Mouse (Mus musculus): ENCODE data around the gene Shroom2.
"Not testable (repeated sequence)": the region's sequence is repeated elsewhere in the genome, so short reads cannot be mapped to it uniquely, and the experiment has no call there.

Shroom2 gene

DNA sequence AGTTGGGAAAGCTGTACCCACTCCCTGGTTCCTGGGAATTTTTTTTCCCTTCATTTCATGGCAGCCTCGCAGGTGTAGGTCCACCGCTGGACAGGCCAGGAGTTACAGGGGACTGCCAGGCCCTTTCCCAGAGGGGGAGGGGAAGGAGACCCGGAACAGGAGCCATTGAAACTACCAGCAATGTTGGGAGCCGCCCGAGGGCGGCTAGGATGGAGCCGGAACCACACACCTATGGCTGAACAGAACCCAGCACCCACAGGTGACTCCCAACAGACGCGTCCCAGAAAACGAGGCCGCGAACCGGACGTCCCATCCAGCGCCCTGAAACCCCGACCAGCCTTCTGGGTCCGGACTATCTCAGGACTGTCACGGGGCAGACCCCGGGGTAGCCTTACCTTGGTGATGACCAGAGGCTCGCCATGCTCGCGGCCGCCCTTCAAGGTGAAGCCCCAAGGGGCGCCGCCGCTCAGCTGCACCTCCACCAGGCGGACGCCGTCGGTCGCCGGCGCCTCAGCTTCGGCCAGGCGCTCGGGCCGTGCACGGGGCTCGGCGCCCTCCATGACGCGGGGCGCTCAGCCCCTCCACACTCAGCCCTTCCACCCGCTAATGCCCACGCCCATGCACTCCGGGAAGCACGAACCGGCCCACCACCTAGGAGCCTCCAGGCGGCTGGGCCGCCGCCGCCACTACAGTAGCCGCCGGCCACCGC, at the start of gene Shroom2:
Shroom2 (minus strand) TSS at position 575 of the 709 bp plus-strand sequence.
- DNase-seq (ENCODE audit: low read depth, low spot score), result no peak

- no peak for DNase-seq (ENCODE audit: low read depth, low spot score)
These were observed 49.7 kb upstream of the Shroom2 start for GRCm38 (mm10) chrX:152818996-152819395.

DNA sequence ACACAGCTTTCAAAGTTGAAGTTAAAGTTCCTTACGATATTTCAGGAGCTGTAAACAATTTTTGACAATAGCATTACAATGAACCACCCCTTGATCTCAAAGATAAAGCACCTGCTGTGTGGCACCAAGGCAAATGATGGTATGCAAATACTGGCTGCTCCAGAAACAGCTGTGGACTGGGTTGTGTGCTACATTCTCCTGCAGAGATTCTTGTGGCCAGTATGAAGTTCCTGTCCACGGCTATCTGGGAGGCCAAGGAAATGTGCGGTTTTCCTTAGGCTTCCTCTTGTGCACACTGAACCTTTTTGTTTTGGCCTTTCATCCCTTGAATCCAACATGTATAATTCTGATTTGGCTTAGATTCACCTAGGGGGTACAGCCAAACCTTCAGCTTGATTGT, 44.1 kb upstream of the Shroom2 start:
- DNase-seq (ENCODE audit: low read depth, low spot score), result no peak

DNA sequence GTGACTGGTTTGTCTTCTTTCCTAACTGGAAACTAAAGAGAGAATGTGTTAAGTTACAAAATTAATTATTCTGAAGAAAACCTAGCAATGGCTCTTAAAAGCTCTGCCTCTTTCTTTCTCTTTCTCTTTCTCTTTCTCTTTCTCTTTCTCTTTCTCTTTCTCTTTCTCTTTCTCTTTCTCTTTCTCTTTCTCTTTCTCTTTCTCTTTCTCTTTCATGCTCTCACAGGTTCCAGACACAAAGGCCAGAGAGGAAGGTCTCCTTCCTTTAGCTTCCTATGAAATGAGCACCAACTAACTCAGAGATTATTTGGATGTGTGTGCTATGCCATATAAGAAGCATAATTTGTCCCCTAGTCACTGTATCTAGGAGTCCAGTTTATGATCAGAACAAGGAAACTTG, 36.1 kb upstream of the Shroom2 start:
- DNase-seq (ENCODE audit: low read depth, low spot score), result no peak

- no peak for DNase-seq (ENCODE audit: low read depth, low spot score)
These were observed 19.3 kb upstream of the Shroom2 start for GRCm38 (mm10) chrX:152788611-152789010.

DNA sequence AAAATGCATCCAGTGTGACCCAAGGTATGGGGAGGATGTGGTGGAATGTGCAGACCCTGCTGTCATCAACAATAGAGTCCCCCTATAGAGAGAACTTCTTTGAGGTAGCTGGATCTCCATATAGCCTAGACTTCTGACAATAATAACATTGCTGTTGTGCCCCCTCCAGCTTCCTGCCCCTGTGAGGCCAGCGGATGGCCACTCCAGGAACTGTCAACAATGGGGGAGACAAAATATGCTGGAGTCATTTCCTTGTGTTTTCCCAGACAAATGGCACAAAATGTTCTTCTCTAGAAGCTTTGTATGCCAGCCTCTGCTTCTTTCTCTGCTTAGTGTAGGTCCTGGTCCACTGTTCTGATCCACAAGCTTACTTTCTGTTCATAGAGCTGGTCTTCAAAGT, 18.9 kb upstream of the Shroom2 start:
- no peak for DNase-seq (ENCODE audit: low read depth, low spot score)

DNA sequence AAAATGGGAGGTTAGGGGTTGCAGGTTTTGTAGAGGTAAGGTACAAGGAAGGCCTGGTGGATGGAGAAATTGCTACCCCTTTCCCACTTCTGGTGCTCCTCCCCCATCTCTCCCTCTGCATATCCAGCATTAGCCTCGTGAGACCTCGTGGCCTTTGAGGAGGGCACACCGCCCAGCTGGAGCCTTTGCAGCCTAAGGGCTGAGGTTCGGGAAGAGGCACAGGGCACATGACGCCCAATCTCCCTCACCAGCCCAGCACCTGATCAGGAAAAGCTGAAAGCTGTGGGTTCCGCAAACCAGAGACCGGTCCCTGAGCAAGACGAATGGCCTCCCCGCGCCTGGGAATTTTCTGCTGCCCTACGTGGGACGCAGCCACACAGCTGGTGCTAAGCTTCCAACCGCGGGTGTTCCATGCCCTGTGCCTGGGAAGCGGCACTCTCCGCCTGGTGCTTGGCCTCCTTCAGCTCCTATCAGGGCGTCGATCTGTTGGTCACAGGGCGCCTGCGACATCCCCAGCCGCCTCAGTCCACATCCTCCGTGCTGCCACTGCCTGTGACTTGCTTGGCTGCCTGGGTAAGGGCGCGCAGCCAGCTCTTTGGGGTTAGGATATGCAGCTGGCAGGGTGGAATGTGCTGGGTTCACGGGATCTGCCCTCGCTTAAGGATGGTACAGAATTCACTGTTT, 12.6 kb upstream of the Shroom2 start, which contains the start of gene Gpr143:
Gpr143 (plus strand) TSS at position 202 of the 684 bp plus-strand sequence.
- DNase-seq (ENCODE audit: low read depth, low spot score), result no peak

DNA sequence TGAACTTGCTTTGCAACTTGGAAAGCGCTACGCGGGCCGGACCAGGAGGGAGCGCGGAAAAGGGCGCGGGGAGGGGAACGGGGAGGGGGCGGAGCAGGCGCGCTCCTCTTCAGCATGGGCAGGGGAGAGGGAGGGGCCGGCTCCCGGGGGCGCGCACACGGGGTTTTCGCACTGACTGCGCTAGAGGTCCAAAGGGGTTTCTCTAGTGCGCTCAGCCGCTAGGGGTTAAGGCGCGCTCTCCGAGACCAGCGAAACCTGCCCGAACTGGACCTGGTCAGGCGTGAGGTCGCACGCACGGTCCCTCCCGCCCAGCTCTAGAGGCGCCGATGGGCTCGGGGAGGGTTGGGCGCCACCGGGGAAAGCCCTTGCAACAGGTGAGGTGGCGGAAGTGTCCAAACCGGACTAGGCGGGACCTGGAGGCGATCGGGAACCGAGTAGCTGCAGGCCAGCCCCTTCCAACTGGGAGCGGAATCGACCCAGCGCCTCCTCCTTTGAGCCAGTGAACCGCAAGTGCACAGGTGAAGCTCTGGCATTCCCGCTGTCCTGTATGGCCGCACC, 414 bp upstream of the Shroom2 start:
- no peak for DNase-seq (ENCODE audit: low read depth, low spot score)

DNA sequence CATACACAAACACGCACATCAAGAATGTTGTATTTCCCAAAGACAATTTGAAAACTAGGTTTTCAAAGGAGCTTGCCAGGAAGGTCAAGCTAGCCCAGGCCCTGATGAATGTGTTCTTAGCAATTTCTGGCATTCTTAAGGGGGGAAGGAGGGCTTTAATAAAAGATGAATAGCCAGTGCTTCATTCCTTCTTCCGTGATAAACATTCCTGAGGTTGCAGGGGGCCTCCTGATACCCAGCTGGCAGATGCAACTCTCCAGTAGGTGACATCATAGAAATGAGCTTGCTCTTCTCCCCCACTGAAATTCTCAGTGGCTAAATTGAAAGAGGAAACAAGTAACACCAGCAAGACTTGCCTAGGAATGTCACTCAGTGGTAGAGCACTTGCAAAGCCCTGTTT, 5.1 kb downstream of the Shroom2 start:
- DNase-seq (ENCODE audit: low read depth, low spot score), result no peak

- no peak for DNase-seq (ENCODE audit: low read depth, low spot score)
These were observed 6.4 kb downstream of the Shroom2 start for GRCm38 (mm10) chrX:152762855-152763254.

- DNase-seq (ENCODE audit: low read depth, low spot score), result no peak
These were observed 6.8 kb downstream of the Shroom2 start for GRCm38 (mm10) chrX:152762437-152762836.

- no peak for DNase-seq (ENCODE audit: low read depth, low spot score)
These were observed 13.0 kb downstream of the Shroom2 start for GRCm38 (mm10) chrX:152756293-152756692.

DNA sequence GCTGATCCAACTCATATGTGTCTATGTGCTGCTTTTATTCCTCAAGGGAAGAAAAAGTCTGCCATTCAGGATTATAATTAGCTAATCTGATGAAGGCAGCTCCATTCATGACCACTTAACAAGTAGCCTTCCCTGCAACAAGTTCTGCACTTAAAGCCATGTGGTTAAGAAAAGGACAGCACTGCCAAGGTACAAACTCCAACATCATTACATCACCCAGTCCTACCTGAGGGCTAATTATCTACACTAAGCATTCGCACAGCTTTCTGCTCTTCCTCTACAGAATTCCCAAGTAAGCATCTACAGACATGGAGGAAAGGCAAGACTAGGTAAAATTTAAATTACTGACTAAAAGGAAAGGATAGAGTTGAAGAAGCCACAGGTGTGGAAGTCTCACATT, 13.4 kb downstream of the Shroom2 start:
- DNase-seq (ENCODE audit: low read depth, low spot score), result no peak

- no peak for DNase-seq (ENCODE audit: low read depth, low spot score)
These were observed 23.3 kb downstream of the Shroom2 start for GRCm38 (mm10) chrX:152745925-152746324.

GRCm38 (mm10) chrX:152743642-152744041, 25.6 kb downstream of the Shroom2 start:
- no peak for DNase-seq (ENCODE audit: low read depth, low spot score)

- DNase-seq (ENCODE audit: low read depth, low spot score), result no peak
These were observed 30.4 kb downstream of the Shroom2 start for GRCm38 (mm10) chrX:152738759-152739368.

GRCm38 (mm10) chrX:152738191-152738590, 31.1 kb downstream of the Shroom2 start:
- no peak for DNase-seq (ENCODE audit: low read depth, low spot score)

DNA sequence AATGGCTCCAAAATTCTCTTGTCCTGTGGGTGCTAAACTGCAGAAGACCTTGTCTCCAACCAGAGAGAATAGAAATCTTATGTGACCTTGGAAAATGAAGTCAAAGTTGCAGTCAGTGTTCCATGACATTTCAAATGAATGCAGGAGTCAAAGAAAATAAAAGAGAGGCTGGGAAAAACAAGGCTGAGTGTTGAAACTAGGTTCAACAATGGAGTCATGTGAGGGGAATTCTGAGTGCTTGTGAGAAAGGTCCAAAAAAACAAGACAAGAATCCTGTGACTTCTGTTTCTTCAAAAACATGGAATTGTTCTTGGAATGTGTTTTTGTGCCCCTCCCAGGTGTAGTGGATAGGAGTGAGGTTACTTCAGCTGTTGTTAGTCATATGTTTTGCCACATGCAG, 34.0 kb downstream of the Shroom2 start:
- no peak for DNase-seq (ENCODE audit: low read depth, low spot score)

DNA sequence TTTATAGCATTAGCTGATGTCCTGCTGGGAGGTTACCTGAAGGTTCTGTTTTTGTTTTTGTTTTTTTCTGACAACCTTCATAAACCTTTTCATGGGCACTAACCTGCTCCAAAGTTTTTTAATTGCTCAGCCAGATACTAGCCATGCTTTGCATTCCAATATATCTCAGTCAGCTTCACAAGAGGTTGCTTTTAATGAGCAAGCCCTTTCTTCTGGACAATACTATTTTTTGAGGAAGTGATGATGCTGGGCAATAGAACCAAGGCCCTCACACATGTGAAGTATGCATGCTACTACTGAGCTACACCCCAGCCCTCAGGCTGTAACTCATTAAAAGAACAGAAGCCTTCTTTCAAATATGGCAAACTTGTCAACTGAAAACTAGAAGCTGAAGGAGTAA, 52.6 kb downstream of the Shroom2 start:
- no peak for DNase-seq (ENCODE audit: low read depth, low spot score)

DNA sequence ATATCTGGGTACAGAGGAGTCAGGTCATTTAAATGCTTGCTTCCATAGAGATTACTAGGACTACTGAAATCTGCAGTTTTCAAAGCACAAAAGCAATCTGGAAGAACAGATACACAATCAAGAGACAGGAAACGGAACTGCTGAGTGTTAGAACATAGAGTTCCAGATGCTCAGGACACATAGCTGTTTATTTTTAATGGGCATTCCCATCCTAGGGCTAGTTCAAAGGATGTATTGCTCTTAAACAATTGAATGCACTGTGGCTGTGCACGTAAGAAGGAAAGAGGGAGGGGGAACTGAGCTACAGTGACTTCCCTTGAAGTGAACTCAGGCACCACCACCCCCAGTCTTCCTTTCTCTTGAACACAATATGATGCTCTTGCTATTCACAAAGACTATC, 58.5 kb downstream of the Shroom2 start:
- not testable (repeated sequence) for DNase-seq (ENCODE audit: low read depth, low spot score)

GRCm38 (mm10) chrX:152708359-152708758, 60.9 kb downstream of the Shroom2 start:
- no peak for DNase-seq (ENCODE audit: low read depth, low spot score)

- no peak for DNase-seq (ENCODE audit: low read depth, low spot score)
These were observed 63.9 kb downstream of the Shroom2 start for GRCm38 (mm10) chrX:152705397-152705796.

Measured in brain, embryonic 18.5 days (tissue).